Mouse (Mus musculus) MN1 (cell line): ENCODE measurements at regions not wholly inside any gene's neighbourhood (a gene's known extent, or its start where the extent isn't known, plus 50 kb on each side); places are given as distances from the start of the nearest gene placed in this dataset.

Experiments used
- DNase-seq: peaks from one replicate; pipeline ENCODE4 v3.0.0-alpha.2; 2016; ENCODE audit warnings: low spot score

GRCm38 (mm10) chr13:59393231-59393938 is 191.6 kb downstream of the Agtpbp1 start:
- no peak for DNase-seq

DNA sequence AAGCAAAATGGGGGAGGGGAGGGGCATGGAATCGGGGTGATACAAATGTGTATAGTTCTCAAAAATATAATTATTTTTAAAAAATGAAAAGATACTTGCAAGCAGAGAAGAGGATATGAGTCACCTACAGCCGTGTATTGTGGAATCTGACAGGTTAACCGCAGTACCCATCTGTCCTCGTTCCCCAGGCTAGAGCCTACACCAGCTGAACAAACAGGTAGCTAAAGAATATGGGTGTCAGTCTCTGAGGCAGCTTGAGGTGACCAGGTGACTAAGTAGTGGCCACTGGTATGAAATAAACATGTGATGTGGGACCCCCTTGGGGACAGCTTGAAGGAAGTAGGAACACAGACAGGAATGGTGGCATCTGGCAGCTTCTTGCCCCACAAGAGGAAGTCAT is 192.2 kb downstream of the Agtpbp1 start:
- DNase-seq = no peak

DNA sequence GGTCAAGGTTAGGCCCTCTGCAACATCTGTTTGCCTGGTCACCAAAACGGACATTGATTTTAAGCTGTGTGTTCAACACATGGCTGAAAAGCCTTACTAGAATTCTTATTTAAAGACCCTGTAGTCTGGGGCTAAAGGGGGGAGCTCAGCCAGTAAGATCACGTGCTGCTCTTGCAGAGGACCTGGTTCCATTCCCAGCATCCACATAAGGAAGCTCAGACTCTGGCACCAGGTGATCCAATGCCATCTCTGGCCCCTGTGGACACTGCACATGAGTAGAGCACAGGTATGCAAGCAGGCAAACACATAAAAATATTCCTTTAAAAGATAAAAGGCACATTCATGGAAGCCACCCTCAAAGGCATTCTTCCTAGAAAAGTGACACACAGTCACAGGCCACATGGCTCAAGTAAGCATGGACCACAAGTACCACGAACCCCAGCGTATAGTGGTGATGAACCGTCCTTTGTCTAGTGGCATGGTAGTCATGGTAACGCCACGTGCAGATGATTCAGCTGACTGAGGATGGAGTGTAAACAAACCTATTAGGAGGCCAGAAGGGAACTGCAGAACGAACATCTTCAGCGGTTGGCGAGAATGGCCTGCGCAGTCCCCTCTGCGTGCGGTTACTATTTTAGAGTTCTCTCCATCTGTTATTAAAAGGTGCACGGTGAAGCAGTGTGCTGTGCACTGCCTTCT is 197.3 kb downstream of the Agtpbp1 start:
- no peak for DNase-seq

DNA sequence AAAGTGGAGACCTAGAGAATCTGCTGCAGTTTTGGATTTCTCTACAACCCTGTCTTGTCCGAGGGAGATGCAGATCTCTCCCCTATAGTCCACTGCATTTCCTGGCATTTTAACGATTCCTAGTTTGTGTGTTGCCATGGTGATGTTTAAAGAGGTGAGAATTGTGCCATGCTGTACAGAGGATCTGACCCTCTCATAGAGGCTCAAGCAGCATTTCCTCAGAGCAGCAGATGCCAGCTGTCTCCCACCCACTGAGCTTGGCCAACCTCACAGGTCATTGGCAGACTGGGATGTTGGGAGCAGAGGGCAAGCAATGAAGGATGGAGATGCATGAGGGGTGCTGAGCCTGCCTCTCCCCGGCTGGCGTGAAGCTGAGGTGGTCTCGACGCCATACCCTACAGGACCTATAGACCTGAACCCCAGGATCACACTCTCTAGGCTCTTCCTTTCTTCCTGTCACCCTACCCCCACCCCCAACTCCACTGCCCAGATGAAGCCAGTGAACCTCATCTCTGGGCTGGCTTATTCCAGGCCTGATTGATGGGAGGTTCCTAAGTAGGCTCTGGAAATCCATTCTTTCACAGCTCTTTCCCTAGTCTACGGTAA is 198.0 kb downstream of the Agtpbp1 start:
- no peak for DNase-seq

- DNase-seq = no peak
Observed at GRCm38 (mm10) chr13:59385824-59386223, 199.2 kb downstream of the Agtpbp1 start.

DNA sequence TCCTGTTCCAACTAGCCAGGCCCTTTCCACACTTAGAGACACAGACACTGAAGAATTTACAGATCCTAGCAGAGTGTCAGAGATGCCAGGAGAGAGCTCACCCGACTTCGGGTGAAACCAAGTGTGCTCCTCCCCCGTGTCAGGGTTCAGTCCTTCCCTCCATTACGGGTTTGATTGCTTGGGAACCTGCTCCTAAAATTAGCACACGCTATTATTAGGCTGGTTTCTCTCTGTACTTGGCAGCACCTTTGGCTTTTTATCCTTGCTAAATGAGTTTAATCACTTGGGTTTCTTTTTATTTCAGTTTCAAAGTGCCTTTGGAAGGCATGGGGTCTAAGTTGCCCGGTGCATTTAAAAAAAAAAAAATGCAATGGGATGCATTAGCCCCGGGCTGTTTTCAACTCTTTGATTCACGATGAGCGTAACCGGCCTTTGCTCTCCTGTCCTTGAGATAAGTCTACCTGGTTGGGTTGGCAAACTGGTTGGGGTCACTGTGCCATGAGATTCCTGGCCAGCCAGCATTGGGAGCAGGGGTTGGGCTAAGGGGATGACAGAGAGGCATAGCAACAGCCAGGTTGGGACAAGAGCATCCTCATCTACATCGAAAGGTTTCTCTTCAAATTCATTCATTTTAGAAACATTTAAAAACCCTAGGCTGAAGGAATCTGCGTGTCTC is 214.7 kb downstream of the Agtpbp1 start:
- DNase-seq = no peak

DNA sequence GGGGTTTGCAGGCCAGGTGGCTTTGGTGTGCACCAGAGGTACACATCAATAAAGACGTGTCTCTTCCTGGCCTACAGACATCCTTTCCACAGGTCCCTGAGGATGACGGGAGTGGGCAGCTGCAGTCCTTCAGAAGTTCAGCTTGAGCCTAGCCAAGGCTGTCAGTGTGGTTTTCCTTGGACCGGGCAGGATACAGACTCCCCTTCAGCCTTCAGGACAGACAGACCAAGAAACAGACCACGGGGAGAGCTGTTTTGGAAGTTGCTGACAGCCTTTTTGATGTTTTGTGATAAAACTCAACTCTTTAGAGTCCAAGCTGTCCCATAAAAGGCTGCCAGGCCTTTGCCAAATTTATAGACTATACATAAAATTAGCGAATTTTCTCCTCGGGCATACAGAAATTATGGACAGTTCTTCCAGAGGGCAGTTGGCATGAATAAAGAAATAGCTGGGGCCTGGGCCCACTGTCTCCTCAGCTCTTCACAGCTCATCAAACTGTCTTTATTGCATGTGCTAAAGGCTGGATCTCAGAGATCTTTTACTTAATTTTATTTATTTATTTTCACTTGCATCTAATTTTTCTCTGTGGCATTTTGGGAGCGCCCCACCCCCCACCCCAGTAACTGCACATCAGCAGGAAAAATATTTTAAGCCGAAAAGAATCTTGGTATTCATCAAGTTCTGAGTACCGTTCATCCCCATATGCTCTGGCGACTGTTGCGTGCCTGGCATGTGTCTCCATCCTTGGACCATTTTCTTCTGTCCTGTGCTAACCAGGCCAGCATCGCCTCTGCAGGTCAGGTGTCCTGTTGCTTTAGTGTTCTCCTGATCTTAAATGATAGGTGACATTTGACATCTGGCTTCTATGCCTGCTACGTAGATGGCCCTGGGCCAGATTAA is 216.2 kb downstream of the Agtpbp1 start:
- no peak for DNase-seq

GRCm38 (mm10) chr13:59365460-59365859 is 219.6 kb downstream of the Agtpbp1 start:
- DNase-seq = peak; percentile 26

GRCm38 (mm10) chr13:59363428-59363827 is 221.6 kb downstream of the Agtpbp1 start:
- DNase-seq = no peak

DNA sequence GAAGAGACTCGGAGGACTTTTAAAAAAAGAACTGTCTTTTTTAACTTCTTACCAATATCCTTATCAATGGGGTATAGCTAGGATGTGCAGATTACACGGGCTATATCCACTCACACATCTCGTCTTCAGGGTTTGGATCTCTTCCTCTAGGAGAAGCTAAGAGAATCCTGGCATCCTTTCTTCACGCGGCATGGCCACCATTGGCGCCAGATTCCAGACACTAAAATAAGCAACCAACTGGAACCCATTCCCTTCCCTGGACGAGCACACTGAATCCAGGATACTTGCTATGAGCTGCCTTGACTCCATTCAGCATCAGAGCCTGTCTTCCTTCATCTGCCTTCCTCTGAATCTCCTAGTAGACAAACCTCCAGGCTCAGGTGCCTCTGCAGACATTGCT is 223.7 kb downstream of the Agtpbp1 start:
- DNase-seq = no peak

DNA sequence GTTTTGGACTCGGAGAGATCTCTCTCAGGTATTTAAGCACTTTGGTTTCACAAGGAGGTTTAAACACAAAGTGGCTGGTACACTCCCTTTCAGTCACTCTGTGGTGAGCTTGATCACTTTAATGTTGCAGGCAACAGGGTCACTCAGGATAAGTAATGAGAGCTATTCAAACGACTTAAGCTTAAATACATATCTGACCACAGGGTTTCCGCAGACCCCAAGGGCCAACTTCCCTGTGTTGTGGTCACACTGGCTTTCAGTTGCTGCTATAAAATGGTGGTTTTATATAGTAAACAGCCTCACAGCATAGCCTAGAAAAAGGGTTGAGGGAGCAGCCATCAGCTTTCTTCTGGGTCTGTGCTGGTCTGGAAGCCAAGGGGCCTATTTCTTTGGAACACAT is 225.0 kb downstream of the Agtpbp1 start:
- no peak for DNase-seq

DNA sequence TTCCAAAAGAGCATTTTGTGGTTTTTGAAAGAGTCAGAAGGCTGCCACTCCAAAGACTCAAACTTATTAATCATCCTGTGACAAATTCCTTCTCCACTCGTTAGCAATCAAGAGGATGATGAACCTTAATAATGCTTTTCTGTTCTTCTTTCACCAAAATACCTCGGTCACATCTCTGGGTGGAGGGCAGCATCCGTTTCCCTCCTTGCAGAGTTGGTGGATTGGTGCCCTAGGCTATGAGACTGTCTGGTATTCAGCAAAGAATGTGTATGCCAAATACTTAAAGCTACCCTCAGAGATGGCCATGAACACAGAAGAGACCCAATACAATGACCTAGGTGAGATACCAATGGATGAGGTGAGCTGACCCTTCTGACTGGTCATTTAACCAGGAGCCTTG is 226.6 kb downstream of the Agtpbp1 start:
- DNase-seq = no peak

GRCm38 (mm10) chr13:59351461-59351860 is 233.6 kb downstream of the Agtpbp1 start:
- DNase-seq = no peak

DNA sequence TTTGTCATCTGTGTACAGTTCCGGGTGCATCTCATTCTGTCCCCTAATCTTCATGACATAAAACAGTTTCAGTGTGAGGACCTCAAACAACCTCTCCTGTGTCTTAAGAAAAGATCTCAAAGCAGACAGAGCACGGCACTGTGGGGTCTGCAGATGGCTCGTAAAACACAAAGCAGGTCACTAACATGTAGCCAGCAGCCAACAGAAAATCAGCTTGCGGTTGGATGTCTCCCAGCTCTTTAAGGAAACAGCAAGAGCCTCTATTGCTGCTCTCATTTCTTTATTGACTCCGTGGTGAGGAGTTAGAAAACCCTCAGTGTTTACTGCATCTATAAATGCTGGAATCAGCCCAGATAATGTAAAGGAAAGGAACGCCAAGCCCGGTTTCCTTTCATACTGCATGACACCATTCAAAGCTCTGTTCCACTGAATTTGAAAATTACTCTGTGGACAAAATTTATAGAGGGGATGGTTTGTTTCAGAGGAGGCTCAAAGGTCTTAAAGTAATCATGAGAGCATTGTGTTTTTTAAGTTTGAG is 234.3 kb downstream of the Agtpbp1 start:
- no peak for DNase-seq

GRCm38 (mm10) chr13:59348510-59348909 is 236.5 kb downstream of the Agtpbp1 start:
- no peak for DNase-seq

- no peak for DNase-seq
Observed at GRCm38 (mm10) chr13:59341871-59342270, 243.2 kb downstream of the Agtpbp1 start.

DNA sequence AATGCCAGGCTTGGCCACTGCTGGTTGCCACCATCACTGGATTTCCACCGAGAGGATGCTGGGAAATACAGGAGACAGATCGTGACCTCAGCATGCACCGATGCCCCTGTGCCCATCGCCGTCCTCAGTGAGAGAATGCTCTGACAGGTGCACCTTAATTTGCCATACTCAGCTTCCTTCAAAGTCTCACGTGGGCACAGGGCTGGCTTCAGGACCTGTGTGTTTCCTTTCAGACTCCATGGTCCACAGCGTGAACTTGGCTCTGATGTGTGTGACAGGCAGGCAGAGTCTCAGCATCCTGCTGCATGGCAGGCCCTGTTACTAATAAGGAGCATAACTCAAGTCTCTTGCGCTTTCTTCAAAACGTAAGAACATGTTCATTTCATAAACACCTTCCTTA is 246.6 kb downstream of the Agtpbp1 start:
- DNase-seq = no peak

GRCm38 (mm10) chr13:59323933-59324332 is 261.1 kb downstream of the Agtpbp1 start:
- no peak for DNase-seq

DNA sequence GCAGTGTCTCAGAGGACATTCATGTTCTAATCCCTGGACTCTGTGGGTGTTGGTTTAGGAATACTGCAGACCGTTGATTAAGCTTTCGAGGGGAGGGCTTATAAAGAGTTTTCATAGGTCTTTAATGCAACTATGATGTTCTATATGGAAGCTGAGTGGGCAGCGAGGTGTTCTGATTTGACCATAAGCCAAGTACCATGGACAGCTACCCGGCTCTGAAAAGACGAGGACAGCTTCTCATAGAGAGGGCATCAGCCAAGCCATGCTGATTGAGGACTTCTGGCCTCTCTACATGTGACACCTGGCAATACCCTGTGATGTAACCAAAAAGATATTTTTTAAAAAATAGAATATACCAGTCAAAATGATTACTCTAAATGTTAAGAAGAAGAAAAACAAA is 261.6 kb downstream of the Agtpbp1 start:
- DNase-seq = no peak

DNA sequence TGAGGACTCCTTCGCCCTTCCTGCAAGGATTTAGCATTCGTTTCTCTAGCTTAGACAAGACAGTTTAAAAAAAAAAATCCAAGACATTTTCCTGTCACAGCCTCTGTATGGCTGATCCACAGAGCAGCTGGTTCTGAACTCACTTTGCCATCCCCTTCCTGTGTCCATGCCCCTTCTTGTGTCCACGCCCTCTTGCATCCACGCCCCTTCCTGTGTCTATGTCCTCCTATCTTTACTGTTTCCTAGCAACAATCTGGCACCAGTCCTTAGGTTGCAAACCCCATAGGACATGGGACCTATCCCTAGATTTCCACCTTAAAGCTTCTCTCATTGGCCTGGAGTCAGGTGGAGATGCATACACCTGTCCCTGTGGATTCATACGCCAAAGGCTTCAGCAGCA is 264.8 kb downstream of the Agtpbp1 start:
- no peak for DNase-seq

DNA sequence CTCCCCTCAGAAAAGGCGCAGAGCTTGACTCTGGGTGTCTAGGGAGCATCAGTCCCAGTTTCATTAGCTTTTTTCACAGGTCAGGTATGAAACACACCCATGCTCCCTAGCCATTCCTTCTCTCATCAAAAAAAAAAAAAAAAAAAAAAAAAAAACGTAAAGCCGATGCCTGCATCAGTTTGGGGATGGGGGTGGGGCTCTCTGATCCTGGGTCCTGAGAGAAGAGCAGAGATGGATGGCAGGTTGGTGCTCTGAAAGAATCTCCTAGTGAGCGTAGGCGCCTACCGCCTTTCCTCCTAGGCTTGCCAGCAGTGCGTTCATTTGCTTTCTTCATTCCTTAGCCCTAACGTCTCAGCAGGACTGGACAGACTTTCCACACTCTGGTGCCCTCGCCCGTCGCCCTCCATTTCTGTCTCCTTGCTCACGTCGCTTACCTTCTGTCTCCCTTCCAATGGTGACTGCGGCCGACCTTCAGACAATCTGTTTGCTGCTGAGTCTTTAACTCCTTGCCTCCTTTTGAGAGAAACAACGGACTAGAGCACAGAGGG is 267.5 kb downstream of the Agtpbp1 start:
- DNase-seq = no peak
